Mouse (Mus musculus) erythroid progenitor cell, adult 5-6 weeks (primary cell): ENCODE measurements around the gene Peli3. TPM values are rescaled to one million over a fixed set of nuclear protein-coding genes. Genes with fewer than 3 reads are reported as not detected.
A peak's percentile ranks its signal among the peaks of the same experiment; 100 is the strongest.
"Not testable (repeated sequence)": the region's sequence is repeated elsewhere in the genome, so short reads cannot be mapped to it uniquely, and the experiment has no call there.

ENCODE experiments used
- ATAC-seq: replicated peaks from 2 replicates; pipeline ENCODE4 v1.8.0; 2016; ENCODE audit warnings: moderate number of reproducible peaks, mild to moderate bottlenecking, moderate TSS enrichment, inconsistent platforms; ENCODE audit not compliant: poor library complexity, low FRiP score, severe bottlenecking
- total RNA-seq, 2 experiments: library from RNA; stranded (forward) in 1 of 2; stranded (reverse) in 1 of 2; fragments of 150-400 nt in 1 of 2; fragments of 186-747, 209-891 nt in 1 of 2; gene quantifications; 2 replicates each; pipeline versions ENCODE4 v1.2.3 to v1.2.4; 2015 to 2017; ENCODE audit warnings: low replicate concordance in 2 of 2

Gene Peli3
- total RNA-seq (2015; ENCODE audit: low replicate concordance), result not detected in 2 replicates
- total RNA-seq (2017; ENCODE audit: low replicate concordance), result not detected in 2 replicates

- peak; percentile 83 for ATAC-seq
Measured at GRCm38 (mm10) chr19:4942551-4943252, at the start of gene Peli3. Gene Peli3, minus strand, starts transcription at chr19:4943127.

- no peak for ATAC-seq
Measured at GRCm38 (mm10) chr19:4992371-4992770, 49.4 kb upstream of the Peli3 start.

GRCm38 (mm10) chr19:4990716-4991115 lies 47.8 kb upstream of the Peli3 start:
- ATAC-seq, result no peak

- ATAC-seq, result no peak
Measured at GRCm38 (mm10) chr19:4990256-4990625, 47.3 kb upstream of the Peli3 start, which contains the start of gene Npas4. Gene Npas4, minus strand, starts transcription at chr19:4990316.

GRCm38 (mm10) chr19:4989434-4990255 lies 46.7 kb upstream of the Peli3 start:
- no peak for ATAC-seq

GRCm38 (mm10) chr19:4989013-4989412 lies 46.1 kb upstream of the Peli3 start:
- 0 out of 2 replicates have a peak, but pooled peaks have one; percentile 59 for ATAC-seq

GRCm38 (mm10) chr19:4981767-4982166 lies 38.8 kb upstream of the Peli3 start:
- ATAC-seq, result 0 out of 2 replicates have a peak, but pooled peaks have one; percentile 57

- ATAC-seq, result peak; percentile 80
Measured at GRCm38 (mm10) chr19:4968236-4968635, 25.3 kb upstream of the Peli3 start.

- peak; percentile 97 for ATAC-seq
Measured at GRCm38 (mm10) chr19:4961928-4962601, 19.1 kb upstream of the Peli3 start, which contains the start of gene Mrpl11. Gene Mrpl11, plus strand, starts transcription at chr19:4962147.

GRCm38 (mm10) chr19:4948641-4949040 lies 5.7 kb upstream of the Peli3 start:
- not testable (repeated sequence) for ATAC-seq

GRCm38 (mm10) chr19:4945540-4945939 lies 2.6 kb upstream of the Peli3 start:
- no peak for ATAC-seq

- ATAC-seq, result no peak
Measured at GRCm38 (mm10) chr19:4943253-4943588, 294 bp upstream of the Peli3 start.

- no peak for ATAC-seq
Measured at GRCm38 (mm10) chr19:4937444-4938310, 5.2 kb downstream of the Peli3 start.

GRCm38 (mm10) chr19:4936896-4937295 lies 6.0 kb downstream of the Peli3 start:
- ATAC-seq, result no peak

- ATAC-seq, result no peak
Measured at GRCm38 (mm10) chr19:4928781-4929180, 14.1 kb downstream of the Peli3 start.

GRCm38 (mm10) chr19:4927904-4928531 lies 14.9 kb downstream of the Peli3 start, which contains the start of gene Dpp3:
Gene Dpp3, minus strand, starts transcription at chr19:4928287.
- ATAC-seq, result peak; percentile 99

GRCm38 (mm10) chr19:4925121-4925860 lies 17.6 kb downstream of the Peli3 start:
- no peak for ATAC-seq

- no peak for ATAC-seq
Measured at GRCm38 (mm10) chr19:4919652-4920051, 23.3 kb downstream of the Peli3 start.
